Mouse (Mus musculus): ENCODE results near the gene Setd1b.

DNA sequence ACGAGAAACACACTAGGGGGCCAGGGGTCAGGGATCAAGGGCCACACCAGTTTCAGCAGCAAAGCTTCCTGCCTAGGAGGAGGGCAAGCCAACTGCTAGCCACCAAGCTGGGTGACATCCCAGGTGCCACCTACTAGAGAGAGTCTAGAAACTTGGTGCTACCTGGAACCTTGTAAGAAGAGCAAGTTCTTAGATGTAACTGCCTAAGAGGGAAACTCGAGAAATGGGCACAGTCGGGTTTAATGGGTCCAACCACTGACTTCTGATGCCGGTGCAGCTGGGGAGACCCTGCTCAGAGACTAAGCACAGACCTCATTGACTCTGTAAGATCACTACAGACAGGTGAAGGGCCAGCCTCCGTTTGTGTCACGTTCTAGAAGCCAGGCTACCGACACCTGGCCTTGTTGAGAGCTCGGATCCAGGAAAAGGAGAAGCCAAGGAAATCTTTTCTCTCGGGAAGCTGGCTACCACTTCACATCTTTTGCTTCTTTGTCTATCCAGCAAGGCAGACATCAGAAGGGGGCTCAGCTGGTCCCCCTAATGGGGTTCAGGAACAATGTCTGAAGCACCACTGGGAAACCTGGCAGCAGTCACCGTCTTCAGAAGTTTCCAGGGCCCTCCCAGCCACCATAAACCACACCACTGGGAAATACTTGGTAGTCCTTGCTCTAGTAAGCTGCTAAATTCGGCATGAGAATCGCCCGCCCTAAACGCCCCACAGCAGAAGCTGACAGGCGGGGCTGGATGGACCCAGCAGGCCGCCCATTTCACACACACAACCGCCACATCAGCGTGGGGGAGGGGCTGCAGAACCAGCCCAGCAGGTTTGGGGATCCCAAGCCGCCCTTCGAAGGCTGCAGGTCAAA lies 4.7 kb upstream of the Setd1b start:
- TF ChIP-seq GATA1 (IDR thresholded peaks at IDR 0.05; ENCODE audit: borderline replicate concordance, low read length) (no peak), FLI1 (IDR thresholded peaks at IDR 0.05; ENCODE audit: low read length) (no peak)

Data from megakaryocyte, embryonic 14.5 days (primary cell).